In the genomic region with DNA sequence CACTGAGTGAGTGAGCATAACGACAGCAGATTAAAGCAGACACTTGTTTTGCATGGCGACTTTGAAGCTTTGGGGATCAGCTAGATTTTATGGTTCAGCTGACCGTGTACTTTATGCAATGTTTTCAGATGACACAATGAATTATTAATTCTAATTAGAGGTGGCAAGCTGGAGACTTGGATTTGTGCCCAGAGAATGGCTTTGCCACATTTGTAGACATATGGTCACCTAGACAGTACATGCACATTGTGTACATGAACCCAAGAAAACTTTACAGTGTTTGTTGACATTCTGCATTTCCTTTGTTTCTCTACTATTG, we compare ENCODE assay signal across 16 mouse cellular contexts. TPM values are rescaled to one million over a fixed set of nuclear protein-coding genes. Genes with fewer than 3 reads are reported as not detected.
DNase-seq lines count a peak whose midpoint lies in the region; ATAC-seq lines count a peak whose summit lies in the region.
"Had no signal": no experiment of that assay in that cellular context is flagged by ENCODE, and none has a peak within 500 bp of the region (broad histone marks: within the 10 kb centered on the region; RNA-seq: fewer than 3 reads in every experiment).

No protein-coding gene starts in this region.

- H3K9me3 ChIP-seq in forebrain, embryonic 14.5 days (replicated peaks; ENCODE audit: control insufficient read depth, low read length) = no peaks in the 10 kb centered on the region
- H3K9me3 ChIP-seq: heart, embryonic 15.5 days; liver, embryonic 15.5 days had no signal

- no peak overlapping the region for H3K9ac ChIP-seq in forebrain, embryonic 14.5 days (ENCODE audit: low read length)
- H3K9ac ChIP-seq: heart, embryonic 15.5 days; liver, embryonic 15.5 days had no signal

- intact Hi-C loops in left cerebral cortex, postnatal 4 days (cut with DNase I) = no loop called here
- intact Hi-C loops in left cerebral cortex, postnatal 36 days (cut with DNase I) = no loop called here
- intact Hi-C loops in heart, postnatal 14 days (cut with DNase I) = no loop called here

- no peak overlapping the region for H3K27ac ChIP-seq in forebrain, embryonic 14.5 days (ENCODE audit: low read depth, low read length)
- H3K27ac ChIP-seq: heart, embryonic 15.5 days; liver, embryonic 15.5 days had no signal

- peak; percentile 75 for DNase-seq in left cerebral cortex, postnatal 4 days
- DNase-seq in left cerebral cortex, postnatal 36 days (ENCODE audit: low spot score in 2 of 2) = no peak
- peak; percentile 65 to 67 for DNase-seq in cerebellum, adult 18-20 months
- peak; percentile 79 for DNase-seq in forebrain, embryonic 14.5 days (ENCODE audit: low spot score)
- peak; percentile 66 for DNase-seq in retina, embryonic 14.5 days (ENCODE audit: low spot score)
- DNase-seq in heart, postnatal 14 days = no peak
- no peak for DNase-seq in ovary, adult 18-20 months (ENCODE audit: low spot score)
- DNase-seq: adrenal gland, adult 8-10 months; gastrocnemius, postnatal 10 days; lung, postnatal 36 days; right cerebral cortex, postnatal 25 days; thymus, postnatal 36 days had no signal

- no peak overlapping the region for H3K4me3 ChIP-seq in forebrain, embryonic 14.5 days (ENCODE audit: low read depth, low read length)
- H3K4me3 ChIP-seq: heart, embryonic 15.5 days; liver, embryonic 15.5 days; myocyte had no signal

- 12% methylated on average over 3 of the region's 3 CpGs for WGBS in forebrain, embryonic 14.5 days

- H3K27me3 ChIP-seq in forebrain, embryonic 14.5 days (replicated peaks; ENCODE audit: control insufficient read depth, insufficient read depth, low read length) = no peaks in the 10 kb centered on the region
- H3K27me3 ChIP-seq: heart, embryonic 15.5 days; liver, embryonic 15.5 days had no signal

- no peaks in the 10 kb centered on the region for H3K36me3 ChIP-seq in forebrain, embryonic 14.5 days (ENCODE audit: control insufficient read depth, insufficient read depth, low read length)
- H3K36me3 ChIP-seq: heart, embryonic 15.5 days; liver, embryonic 15.5 days had no signal

- H3K4me1 ChIP-seq in forebrain, embryonic 14.5 days (ENCODE audit: control insufficient read depth, insufficient read depth, low read length) = peaks cover 9% of the 10 kb centered on the region
- H3K4me1 ChIP-seq: heart, embryonic 15.5 days; liver, embryonic 15.5 days had no signal

- H3K4me2 ChIP-seq in forebrain, embryonic 14.5 days (ENCODE audit: low read length) = no peak overlapping the region
- H3K4me2 ChIP-seq: heart, embryonic 15.5 days; liver, embryonic 15.5 days had no signal

- peak; percentile 83 for ATAC-seq in forebrain, embryonic 14.5 days
- ATAC-seq: intestine, embryonic 16.5 days had no signal

RNA-seq across cellular contexts. Expression of a gene that starts 57.1 kb away (rescaled TPM):
- 10 to 100 TPM; 17.3 to 17.7 TPM for total RNA-seq in left cerebral cortex, postnatal 4 days (2021)
- 10 to 100 TPM; 41.5 to 46.7 TPM for total RNA-seq in left cerebral cortex, postnatal 36 days (2021)
- 1.7 and 2.3 TPM in 2 replicates for polyA plus RNA-seq in forebrain, embryonic 14.5 days (2014; fragmentation: Nextera tagmentation; extraction: Ambion mirVana)
- under 1 TPM in 1 of 2 experiments, not detected in 1; 0.07 TPM for total RNA-seq in heart, postnatal 14 days (2021)
- polyA plus RNA-seq: myocyte had no signal

Comparison
In these comparisons a context has a peak if more than half of its experiments do, and no peak if none do; other contexts are left out.
1. DNase-seq: peak in left cerebral cortex, postnatal 4 days (single experiment), cerebellum, adult 18-20 months (2 of 2), forebrain, embryonic 14.5 days (single experiment) and retina, embryonic 14.5 days (single experiment); none in left cerebral cortex, postnatal 36 days (0 of 2), heart, postnatal 14 days (0 of 2) and ovary, adult 18-20 months (single experiment).
2. RNA of a gene that starts 57.1 kb away (total RNA-seq): 41.5 to 46.7 TPM in left cerebral cortex, postnatal 36 days and 17.3 to 17.7 TPM in left cerebral cortex, postnatal 4 days; 0.07 TPM in heart, postnatal 14 days; every median in the first group is over 10 times any median in the second.